Mouse (Mus musculus): ENCODE measurements at regions not wholly inside any gene's neighbourhood (a gene's known extent, or its start where the extent isn't known, plus 50 kb on each side); places are given as distances from the start of the nearest gene placed in this dataset.

DNA sequence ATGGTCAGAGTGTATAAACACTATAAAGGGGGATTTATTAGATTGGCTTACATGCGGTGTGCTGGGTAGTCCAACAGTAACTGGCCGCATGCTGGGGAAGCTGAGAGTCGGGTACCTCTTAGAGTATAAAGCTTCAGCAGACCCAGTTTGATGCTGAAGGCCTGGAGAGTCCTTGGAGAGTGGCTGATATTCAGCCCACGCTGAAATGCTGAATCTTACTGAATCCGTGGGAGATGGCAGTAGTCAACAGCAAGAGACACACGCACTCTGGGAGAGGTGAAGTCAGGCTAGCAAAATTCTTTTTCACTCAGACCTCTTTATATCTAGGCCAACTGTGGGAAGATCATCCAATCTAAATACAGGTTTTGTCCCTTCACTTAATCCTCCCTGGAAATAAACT lies 214.1 kb upstream of the Tsc22d2 start:
- no peaks in the 10 kb centered on the region for H3K27me3 ChIP-seq (ENCODE audit: control insufficient read depth, insufficient read depth, low read length)
- no peak for TF ChIP-seq CTCF (IDR thresholded peaks at IDR 0.05; ENCODE audit: extremely low read depth, insufficient read length, insufficient replicate concordance, low read depth, low read length)
- TF ChIP-seq POLR2A (IDR thresholded peaks at IDR 0.05; ENCODE audit: low read depth, low read length), result no peak
- no peaks in the 10 kb centered on the region for H3K36me3 ChIP-seq (ENCODE audit: control insufficient read depth, insufficient read depth, low read length)
- H3K4me3 ChIP-seq (ENCODE audit: low read depth, low read length), result no peak overlapping the region
- H3K27ac ChIP-seq (ENCODE audit: insufficient read depth, low read depth, low read length), result no peak overlapping the region
- 88% methylated on average over 6 of the region's 6 CpGs for WGBS
- no peaks in the 10 kb centered on the region for H3K4me1 ChIP-seq (ENCODE audit: control insufficient read depth, insufficient read depth, insufficient read length, low read length)

DNA sequence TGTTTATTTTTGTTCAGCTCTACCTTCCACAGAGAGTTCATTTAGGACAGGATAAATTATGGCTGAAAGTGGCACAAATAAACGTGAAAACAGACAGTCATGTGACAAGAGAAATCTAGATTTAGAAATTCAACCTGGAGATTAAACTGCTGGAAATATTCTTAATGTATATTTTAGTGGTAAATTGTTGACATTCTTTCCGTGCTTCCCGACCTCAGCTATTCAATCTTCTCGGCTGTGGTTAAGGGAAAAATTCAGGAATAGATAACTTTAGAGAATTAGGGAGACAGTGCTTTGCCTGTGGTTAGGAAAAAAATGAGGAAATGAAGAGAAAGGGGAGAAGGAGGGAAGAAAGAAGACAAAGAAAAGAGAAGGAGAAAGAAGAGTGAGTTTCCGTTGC lies 211.7 kb upstream of the Tsc22d2 start:
- 47% methylated on average over 5 of the region's 5 CpGs for WGBS
- H3K27me3 ChIP-seq (ENCODE audit: control insufficient read depth, insufficient read depth, low read length), result no peaks in the 10 kb centered on the region
- TF ChIP-seq CTCF (IDR thresholded peaks at IDR 0.05; ENCODE audit: extremely low read depth, insufficient read length, insufficient replicate concordance, low read depth, low read length) (no peak), POLR2A (IDR thresholded peaks at IDR 0.05; ENCODE audit: low read depth, low read length) (no peak)
- no peaks in the 10 kb centered on the region for H3K36me3 ChIP-seq (ENCODE audit: control insufficient read depth, insufficient read depth, low read length)
- H3K27ac ChIP-seq (ENCODE audit: insufficient read depth, low read depth, low read length), result no peak overlapping the region
- peaks cover 3% of the 10 kb centered on the region; the same call in 1 of the 2 replicates for H3K4me1 ChIP-seq (ENCODE audit: control insufficient read depth, insufficient read depth, insufficient read length, low read length)
- H3K4me3 ChIP-seq (ENCODE audit: low read depth, low read length), result no peak overlapping the region

DNA sequence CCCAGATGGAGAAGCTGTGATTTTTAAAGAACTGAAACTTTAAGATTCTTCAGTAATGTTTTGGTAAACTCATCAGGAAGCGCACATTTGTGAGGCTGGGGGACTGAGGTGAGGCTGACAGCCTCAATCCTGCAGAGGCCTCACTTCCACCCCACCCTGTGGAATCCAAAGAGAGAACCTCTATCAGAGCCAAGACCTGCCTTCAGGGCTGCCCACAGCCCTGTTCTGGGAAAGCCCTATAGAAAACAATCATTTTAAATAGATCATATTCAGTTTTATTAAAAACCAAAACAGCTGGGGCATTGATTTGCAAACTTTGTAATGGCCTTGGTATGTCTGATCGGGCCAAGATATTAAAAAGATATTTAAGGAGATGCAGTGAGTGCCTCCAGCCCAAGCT lies 210.7 kb upstream of the Tsc22d2 start:
- no peak for TF ChIP-seq CTCF (IDR thresholded peaks at IDR 0.05; ENCODE audit: extremely low read depth, insufficient read length, insufficient replicate concordance, low read depth, low read length)
- no peak for TF ChIP-seq POLR2A (IDR thresholded peaks at IDR 0.05; ENCODE audit: low read depth, low read length)
- WGBS, result 77% methylated on average over 2 of the region's 2 CpGs
- H3K36me3 ChIP-seq (ENCODE audit: control insufficient read depth, insufficient read depth, low read length), result no peaks in the 10 kb centered on the region
- no peaks in the 10 kb centered on the region for H3K27me3 ChIP-seq (ENCODE audit: control insufficient read depth, insufficient read depth, low read length)
- no peak overlapping the region for H3K4me3 ChIP-seq (ENCODE audit: low read depth, low read length)
- H3K27ac ChIP-seq (ENCODE audit: insufficient read depth, low read depth, low read length), result no peak overlapping the region
- peaks cover 3% of the 10 kb centered on the region; the same call in 1 of the 2 replicates for H3K4me1 ChIP-seq (ENCODE audit: control insufficient read depth, insufficient read depth, insufficient read length, low read length)

DNA sequence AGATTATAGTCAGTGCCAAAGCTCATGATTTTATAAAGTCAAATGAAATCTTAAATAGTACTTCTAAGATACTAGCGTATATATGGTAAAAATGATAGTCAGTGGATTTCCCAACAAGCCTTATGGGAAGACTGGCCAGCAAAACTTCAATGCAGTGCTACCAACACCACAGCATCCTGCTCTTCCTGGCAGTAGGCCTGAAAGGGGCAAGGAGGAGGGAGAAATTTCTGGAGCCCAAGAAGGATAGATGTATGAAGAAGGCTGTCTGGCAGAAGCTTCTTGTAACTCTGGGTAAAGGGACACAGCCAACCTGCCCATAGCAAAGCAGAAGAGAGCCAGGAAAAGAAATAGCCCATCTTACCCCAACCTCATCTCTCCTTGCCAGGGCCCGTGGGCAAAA lies 209.0 kb upstream of the Tsc22d2 start:
- H3K27ac ChIP-seq (ENCODE audit: insufficient read depth, low read depth, low read length), result no peak overlapping the region
- no peaks in the 10 kb centered on the region for H3K36me3 ChIP-seq (ENCODE audit: control insufficient read depth, insufficient read depth, low read length)
- WGBS, result 88% methylated on average over 2 of the region's 2 CpGs
- H3K4me3 ChIP-seq (ENCODE audit: low read depth, low read length), result no peak overlapping the region
- H3K27me3 ChIP-seq (ENCODE audit: control insufficient read depth, insufficient read depth, low read length), result no peaks in the 10 kb centered on the region
- TF ChIP-seq CTCF (IDR thresholded peaks at IDR 0.05; ENCODE audit: extremely low read depth, insufficient read length, insufficient replicate concordance, low read depth, low read length), result no peak
- TF ChIP-seq POLR2A (IDR thresholded peaks at IDR 0.05; ENCODE audit: low read depth, low read length), result no peak
- peaks cover 3% of the 10 kb centered on the region; the same call in 1 of the 2 replicates for H3K4me1 ChIP-seq (ENCODE audit: control insufficient read depth, insufficient read depth, insufficient read length, low read length)

DNA sequence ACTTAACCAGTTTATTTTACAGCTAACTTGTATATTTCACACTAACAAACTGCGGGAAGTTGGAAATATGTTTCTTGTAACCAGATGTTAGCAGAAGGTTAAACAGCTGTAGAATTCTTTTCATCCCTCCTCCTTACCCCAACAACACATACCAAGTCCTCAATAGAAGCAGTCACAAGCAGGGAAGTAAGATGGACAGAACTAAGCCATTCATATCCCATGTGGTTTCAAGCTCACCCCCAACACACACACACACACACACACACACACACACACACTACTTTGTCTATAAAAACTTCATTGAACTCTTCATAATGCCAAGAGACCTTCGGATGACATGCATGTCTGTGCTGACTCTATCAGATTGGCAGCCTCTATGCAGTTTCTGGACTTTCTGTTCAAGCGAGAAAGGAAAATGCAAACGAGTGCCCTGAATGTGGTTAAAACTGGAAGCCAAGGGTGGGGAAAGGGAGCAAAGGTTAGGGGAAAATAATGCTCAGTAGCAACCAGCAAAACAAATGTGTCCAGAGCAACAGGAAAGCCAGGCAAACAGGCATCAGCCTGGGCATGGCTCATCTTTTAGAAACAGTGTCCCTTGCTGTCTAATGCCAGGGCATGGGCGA lies 207.6 kb upstream of the Tsc22d2 start:
- Histone ChIP-seq H3K4me1 (ENCODE audit: control insufficient read depth, insufficient read depth, insufficient read length, low read length) (peaks cover 3% of the 10 kb centered on the region; the same call in 1 of the 2 replicates), H3K4me3 (ENCODE audit: low read depth, low read length) (no peak overlapping the region), H3K27ac (ENCODE audit: insufficient read depth, low read depth, low read length) (no peak overlapping the region), H3K27me3 (ENCODE audit: control insufficient read depth, insufficient read depth, low read length) (no peaks in the 10 kb centered on the region), H3K36me3 (ENCODE audit: control insufficient read depth, insufficient read depth, low read length) (no peaks in the 10 kb centered on the region)
- TF ChIP-seq CTCF (IDR thresholded peaks at IDR 0.05; ENCODE audit: extremely low read depth, insufficient read length, insufficient replicate concordance, low read depth, low read length) (no peak), POLR2A (IDR thresholded peaks at IDR 0.05; ENCODE audit: low read depth, low read length) (no peak)
- 34% methylated on average over 5 of the region's 5 CpGs for WGBS

DNA sequence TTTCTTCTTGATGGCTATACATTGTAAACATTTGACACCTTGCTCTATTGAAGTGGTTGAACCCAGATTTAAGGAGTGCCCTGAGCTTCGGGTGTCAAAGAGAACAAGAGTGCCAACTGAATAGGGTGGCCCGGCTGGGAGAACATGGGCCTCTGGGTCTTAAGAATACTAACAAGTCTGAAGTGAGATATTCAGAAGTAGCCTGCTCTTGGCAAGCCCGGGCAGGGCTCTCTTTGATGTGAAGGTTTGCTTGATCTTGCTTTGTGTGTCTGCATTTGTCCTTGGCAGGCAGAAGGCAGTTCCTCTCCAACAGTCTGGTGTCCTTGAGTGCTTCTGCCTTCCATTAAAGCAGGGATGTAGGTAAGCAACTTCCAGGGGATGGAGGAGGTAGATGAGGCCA lies 203.5 kb upstream of the Tsc22d2 start:
- no peak overlapping the region for H3K27ac ChIP-seq (ENCODE audit: insufficient read depth, low read depth, low read length)
- peaks cover 3% of the 10 kb centered on the region; the same call in 1 of the 2 replicates for H3K4me1 ChIP-seq (ENCODE audit: control insufficient read depth, insufficient read depth, insufficient read length, low read length)
- H3K27me3 ChIP-seq (ENCODE audit: control insufficient read depth, insufficient read depth, low read length), result no peaks in the 10 kb centered on the region
- H3K36me3 ChIP-seq (ENCODE audit: control insufficient read depth, insufficient read depth, low read length), result no peaks in the 10 kb centered on the region
- no peak overlapping the region for H3K4me3 ChIP-seq (ENCODE audit: low read depth, low read length)
- TF ChIP-seq POLR2A (IDR thresholded peaks at IDR 0.05; ENCODE audit: low read depth, low read length) (no peak), CTCF (IDR thresholded peaks at IDR 0.05; ENCODE audit: extremely low read depth, insufficient read length, insufficient replicate concordance, low read depth, low read length) (no peak)
- WGBS, result 58% methylated on average over 3 of the region's 3 CpGs

DNA sequence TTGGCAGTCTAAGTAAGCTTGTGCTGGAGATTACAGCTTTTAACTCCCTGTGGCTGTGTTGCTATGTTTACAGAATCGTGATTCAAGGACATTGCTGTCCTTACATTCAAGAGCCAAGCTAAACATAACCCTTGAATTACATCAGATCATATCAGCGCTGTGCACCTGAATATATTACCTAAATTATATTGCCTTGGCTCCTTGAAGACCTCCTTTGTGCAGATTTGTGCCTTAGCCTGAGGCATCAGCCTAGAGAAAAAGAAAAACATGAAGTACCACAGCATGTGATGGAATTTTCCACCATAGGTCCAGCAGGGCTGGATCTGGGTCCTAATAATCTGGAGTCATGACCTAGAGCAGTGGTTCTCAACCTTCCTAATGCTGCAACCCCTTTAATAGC lies 189.8 kb upstream of the Tsc22d2 start:
- WGBS, result 31% methylated on average over 2 of the region's 2 CpGs
- Histone ChIP-seq H3K27ac (ENCODE audit: insufficient read depth, low read depth, low read length) (no peak overlapping the region), H3K4me1 (ENCODE audit: control insufficient read depth, insufficient read depth, insufficient read length, low read length) (peaks cover 3% of the 10 kb centered on the region; the same call in 1 of the 2 replicates), H3K4me3 (ENCODE audit: low read depth, low read length) (no peak overlapping the region), H3K27me3 (ENCODE audit: control insufficient read depth, insufficient read depth, low read length) (no peaks in the 10 kb centered on the region), H3K36me3 (ENCODE audit: control insufficient read depth, insufficient read depth, low read length) (no peaks in the 10 kb centered on the region)
- TF ChIP-seq POLR2A (IDR thresholded peaks at IDR 0.05; ENCODE audit: low read depth, low read length) (no peak), CTCF (IDR thresholded peaks at IDR 0.05; ENCODE audit: extremely low read depth, insufficient read length, insufficient replicate concordance, low read depth, low read length) (no peak)

Data from small intestine, adult 2 months (tissue).